Mouse (Mus musculus): ENCODE data around the gene Efs. TPM values are rescaled to one million over a fixed set of nuclear protein-coding genes. Genes with fewer than 3 reads are reported as not detected.
A peak's percentile ranks its signal among the peaks of the same experiment; 100 is the strongest.

Efs gene
- polyA plus RNA-seq, 1 experiment from 2014 or later, result 32.1 TPM

DNA sequence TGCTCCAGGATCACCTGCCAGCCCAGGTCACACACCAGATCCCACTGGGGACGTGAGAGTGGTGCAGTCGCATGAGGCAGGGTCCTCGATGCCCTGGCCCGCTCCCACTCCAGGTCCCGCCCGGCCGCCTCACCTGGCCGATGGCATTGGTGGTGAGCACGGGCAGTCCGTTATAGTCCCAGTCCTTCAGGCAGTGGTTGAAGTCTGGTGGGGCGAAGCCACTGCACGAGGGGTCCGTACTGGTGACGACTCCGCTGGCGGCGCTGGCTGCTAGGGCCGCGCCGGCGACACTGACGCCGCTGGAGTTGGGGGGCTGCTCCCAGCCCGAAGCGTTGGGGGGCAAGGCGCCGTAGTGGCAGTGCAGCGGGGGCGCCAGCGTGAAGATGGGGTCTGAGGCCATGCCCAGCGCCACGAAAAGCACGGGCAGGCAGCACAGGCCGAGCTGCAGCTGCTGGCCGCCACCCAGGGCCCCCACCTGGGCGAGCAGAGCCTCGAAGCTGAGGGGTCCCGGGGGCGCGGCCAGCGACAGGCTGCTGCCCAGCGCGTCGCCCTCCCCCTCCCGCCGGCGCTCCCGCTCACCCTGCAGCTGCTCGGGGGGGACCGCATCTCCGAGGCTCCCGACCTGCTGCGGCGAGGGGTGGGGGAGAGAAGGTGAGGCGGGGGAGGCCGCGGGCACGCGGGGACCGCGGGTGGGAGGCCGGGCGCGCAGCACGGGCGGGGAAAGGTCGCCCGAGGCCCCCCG lies 13.6 kb downstream of the Efs start:
- Histone ChIP-seq H3K4me1 (peaks cover 34% of the 10 kb centered on the region), H3K27ac (peak overlapping the region; percentile 84), H3K9ac (peak overlapping the region; percentile 91), H3K4me3 (replicated peaks) (peak overlapping the region; percentile 92), H3K9me3 (replicated peaks) (no peaks in the 10 kb centered on the region), H3K27me3 (no peaks in the 10 kb centered on the region), H3K4me2 (peak overlapping the region; percentile 97), H3K36me3 (peaks cover 51% of the 10 kb centered on the region)
- WGBS, result 2% methylated on average over 55 of the region's 69 CpGs
- peak; percentile 61 for ATAC-seq (replicated peaks; ENCODE audit: low FRiP score)

DNA sequence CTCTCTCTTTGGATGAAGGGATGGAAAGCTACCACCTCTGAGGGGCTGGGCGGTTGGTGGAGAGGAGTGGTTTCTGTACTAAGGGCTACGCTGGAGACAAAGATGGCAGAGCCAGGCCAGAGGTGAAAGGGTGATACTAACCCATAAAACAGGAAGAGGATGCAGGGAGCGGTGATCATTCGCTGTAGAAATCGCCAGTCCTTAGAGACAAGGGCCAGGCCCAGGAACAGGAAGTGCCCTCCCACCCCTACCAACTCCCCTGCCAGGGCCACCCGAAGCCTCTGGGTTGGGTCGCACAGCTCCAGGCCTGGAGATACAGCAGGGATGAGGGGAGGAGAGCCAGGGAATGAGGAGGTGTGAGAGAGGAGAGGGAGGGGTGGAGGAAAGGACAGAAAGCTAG lies 17.2 kb downstream of the Efs start:
- H3K36me3 ChIP-seq, result peaks cover 63% of the 10 kb centered on the region
- H3K27ac ChIP-seq, result no peak overlapping the region
- H3K4me2 ChIP-seq, result no peak overlapping the region
- H3K4me1 ChIP-seq, result peaks cover 33% of the 10 kb centered on the region
- H3K9ac ChIP-seq, result no peak overlapping the region
- WGBS, result 66% methylated on average over 7 of the region's 7 CpGs
- no peaks in the 10 kb centered on the region for H3K27me3 ChIP-seq
- no peaks in the 10 kb centered on the region for H3K9me3 ChIP-seq (replicated peaks)
- no peak overlapping the region for H3K4me3 ChIP-seq (replicated peaks)
- ATAC-seq (replicated peaks; ENCODE audit: low FRiP score), result no peak

DNA sequence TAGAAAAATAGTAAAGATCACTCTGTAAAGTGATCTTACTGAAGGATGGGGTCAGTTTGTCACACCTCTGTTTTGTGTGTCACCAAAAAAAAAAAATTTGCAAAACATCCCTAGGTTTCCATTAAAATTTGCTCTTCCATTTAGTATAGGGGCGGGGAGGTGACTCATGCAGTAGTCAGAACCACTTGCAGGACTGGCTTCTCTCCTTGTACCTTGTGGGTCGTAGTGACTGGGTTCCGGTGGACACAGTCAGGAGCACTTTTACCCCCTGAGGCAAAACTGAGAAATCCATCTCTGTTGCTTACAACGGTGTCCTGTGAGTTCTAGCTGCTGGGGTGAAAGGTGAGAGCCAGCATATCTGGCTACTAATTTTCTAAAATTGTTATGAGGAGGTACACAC lies 22.3 kb downstream of the Efs start:
- Histone ChIP-seq H3K27me3 (no peaks in the 10 kb centered on the region), H3K36me3 (peaks cover 54% of the 10 kb centered on the region), H3K9me3 (replicated peaks) (no peaks in the 10 kb centered on the region), H3K4me3 (replicated peaks) (no peak overlapping the region), H3K4me1 (peaks cover 8% of the 10 kb centered on the region; the same call in 1 of the 2 replicates), H3K27ac (no peak overlapping the region), H3K9ac (no peak overlapping the region), H3K4me2 (no peak overlapping the region)
- WGBS, result 88% methylated on average over 4 of the region's 4 CpGs
- no peak for ATAC-seq (replicated peaks; ENCODE audit: low FRiP score)

DNA sequence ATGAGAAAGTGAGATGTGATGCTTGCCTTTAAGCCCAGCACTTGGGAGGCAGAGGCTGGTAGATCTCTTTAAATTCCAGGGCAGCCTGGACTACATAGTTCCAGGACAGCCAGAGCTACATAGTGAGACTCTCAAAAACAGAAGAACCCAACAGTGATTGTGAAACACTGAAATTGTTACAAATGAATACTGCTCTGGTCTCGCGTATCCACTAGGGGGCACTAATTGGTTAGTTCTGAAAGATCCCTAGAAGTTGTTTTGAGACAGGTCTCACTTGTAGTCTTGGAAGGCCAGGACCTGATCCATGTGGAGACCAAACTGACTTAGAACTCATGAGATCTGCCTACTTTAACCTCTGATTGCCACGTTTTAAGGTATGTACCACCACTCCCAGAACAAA lies 25.5 kb downstream of the Efs start:
- Histone ChIP-seq H3K27me3 (no peaks in the 10 kb centered on the region), H3K27ac (peak overlapping the region; percentile 33; the same call in 1 of the 2 replicates), H3K4me3 (replicated peaks) (no peak overlapping the region), H3K9ac (no peak overlapping the region), H3K4me2 (no peak overlapping the region), H3K36me3 (peaks cover 54% of the 10 kb centered on the region), H3K9me3 (replicated peaks) (no peaks in the 10 kb centered on the region), H3K4me1 (peaks cover 32% of the 10 kb centered on the region)
- 0% methylated on average over 3 of the region's 3 CpGs for WGBS
- peak; percentile 65; the same call in 1 of the 2 replicates for ATAC-seq (replicated peaks; ENCODE audit: low FRiP score)

DNA sequence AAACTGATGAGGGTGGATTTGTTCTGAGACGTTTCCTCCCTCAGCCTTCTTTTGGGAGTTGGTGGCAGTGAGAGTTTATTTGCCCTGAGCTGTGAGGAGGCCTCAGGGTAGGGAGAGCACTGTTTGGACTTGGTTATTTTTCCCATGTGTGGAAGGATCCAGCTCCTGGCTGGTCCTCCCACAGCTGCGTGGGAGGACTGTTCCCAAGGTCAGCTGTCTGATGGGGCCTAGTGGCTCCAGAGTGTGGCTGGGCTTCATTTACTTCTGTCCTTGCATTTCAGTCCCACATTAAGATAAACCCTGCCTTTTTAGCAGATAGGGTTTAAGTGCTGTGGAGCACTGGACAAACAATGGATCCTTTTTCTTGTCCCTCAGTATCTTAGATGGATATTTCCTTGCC lies 28.5 kb downstream of the Efs start:
- Histone ChIP-seq H3K9ac (no peak overlapping the region), H3K27me3 (no peaks in the 10 kb centered on the region), H3K4me3 (replicated peaks) (0 out of 2 replicates have a peak overlapping the region, but pooled peaks have one; percentile 1), H3K4me1 (peaks cover 38% of the 10 kb centered on the region), H3K9me3 (replicated peaks) (no peaks in the 10 kb centered on the region), H3K27ac (peak overlapping the region; percentile 69), H3K4me2 (no peak overlapping the region), H3K36me3 (peaks cover 42% of the 10 kb centered on the region)
- ATAC-seq (replicated peaks; ENCODE audit: low FRiP score), result no peak
- WGBS, result 25% methylated on average over 2 of the region's 2 CpGs

DNA sequence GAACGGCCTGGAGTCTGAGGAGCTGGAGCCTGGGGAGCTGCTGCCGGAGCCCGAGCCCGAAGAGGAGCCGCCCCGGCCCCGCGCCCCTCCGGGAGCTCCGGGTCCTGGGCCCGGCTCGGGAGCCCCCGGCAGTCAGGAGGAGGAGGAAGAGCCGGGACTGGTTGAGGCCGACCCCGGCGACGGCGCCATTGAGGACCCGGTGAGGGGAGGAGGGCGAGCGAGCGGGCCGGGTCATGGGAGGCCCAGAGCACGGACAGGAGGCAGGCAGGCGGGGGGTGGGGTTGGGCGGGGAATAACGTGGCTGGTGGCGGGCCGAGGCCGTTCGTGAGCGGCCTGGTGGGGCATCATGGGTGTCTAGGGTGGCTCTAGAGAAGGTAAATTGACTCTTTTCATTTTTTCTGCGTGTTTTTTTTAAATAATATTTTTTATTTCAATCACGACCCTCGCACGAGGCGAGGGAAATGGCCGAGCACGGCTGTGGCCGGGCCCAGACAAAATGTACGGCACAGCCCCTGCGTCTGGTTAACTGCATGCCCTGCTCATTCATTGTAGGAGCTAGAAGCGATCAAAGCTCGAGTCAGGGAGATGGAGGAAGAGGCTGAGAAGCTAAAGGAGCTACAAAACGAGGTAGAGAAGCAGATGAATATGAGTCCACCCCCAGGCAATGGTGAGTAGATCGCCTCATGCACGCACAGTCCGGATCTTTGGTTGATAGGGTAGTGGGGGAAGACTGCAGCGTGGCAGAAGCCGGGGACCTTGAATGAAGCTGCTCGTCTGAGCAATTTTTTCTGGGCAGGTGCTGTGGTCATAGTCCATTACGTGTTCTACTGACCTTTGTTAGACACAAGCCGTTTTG lies 31.4 kb downstream of the Efs start:
- peaks cover 38% of the 10 kb centered on the region for H3K4me1 ChIP-seq
- peak overlapping the region; percentile 66 for H3K4me2 ChIP-seq
- no peaks in the 10 kb centered on the region for H3K9me3 ChIP-seq (replicated peaks)
- H3K36me3 ChIP-seq, result peaks cover 42% of the 10 kb centered on the region
- H3K27ac ChIP-seq, result peak overlapping the region; percentile 96
- peak; percentile 72 for ATAC-seq (replicated peaks; ENCODE audit: low FRiP score)
- H3K9ac ChIP-seq, result peak overlapping the region; percentile 100
- peak overlapping the region; percentile 91 for H3K4me3 ChIP-seq (replicated peaks)
- no peaks in the 10 kb centered on the region for H3K27me3 ChIP-seq
- under 1% methylated on average over 53 of the region's 54 CpGs for WGBS

DNA sequence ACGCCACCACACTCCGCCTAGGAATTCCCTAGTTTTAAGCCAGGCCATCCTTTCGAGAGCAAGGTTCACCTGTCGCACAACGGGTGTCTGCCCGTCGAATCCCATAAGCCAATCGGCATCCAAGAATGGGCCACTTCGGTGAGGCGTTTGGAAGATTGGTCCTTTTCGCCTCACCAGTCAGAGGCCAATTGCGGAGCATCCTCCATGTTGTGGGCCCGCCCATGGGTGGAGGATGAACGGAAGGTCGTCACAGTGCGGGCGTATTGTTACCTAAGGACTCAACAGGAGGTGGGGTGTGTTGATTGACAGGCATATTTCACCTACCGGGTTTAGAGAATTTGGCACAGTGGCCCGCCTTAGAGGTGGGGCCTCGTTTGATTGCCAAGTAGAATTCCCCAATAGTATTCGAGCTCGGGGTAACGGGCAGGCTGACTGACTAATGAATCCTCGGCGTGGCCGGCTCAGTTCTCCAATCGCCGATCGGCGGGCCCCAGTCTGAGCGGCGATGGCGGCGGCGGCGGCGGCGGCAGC lies 32.2 kb downstream of the Efs start:
- H3K36me3 ChIP-seq, result peaks cover 34% of the 10 kb centered on the region
- H3K4me2 ChIP-seq, result peak overlapping the region; percentile 66
- no peaks in the 10 kb centered on the region for H3K9me3 ChIP-seq (replicated peaks)
- H3K9ac ChIP-seq, result peak overlapping the region; percentile 100
- peak overlapping the region; percentile 96 for H3K27ac ChIP-seq
- H3K27me3 ChIP-seq, result no peaks in the 10 kb centered on the region
- peaks cover 35% of the 10 kb centered on the region for H3K4me1 ChIP-seq
- ATAC-seq (replicated peaks; ENCODE audit: low FRiP score), result peak; percentile 98
- under 1% methylated on average over 38 of the region's 38 CpGs for WGBS
- peak overlapping the region; percentile 91 for H3K4me3 ChIP-seq (replicated peaks)

DNA sequence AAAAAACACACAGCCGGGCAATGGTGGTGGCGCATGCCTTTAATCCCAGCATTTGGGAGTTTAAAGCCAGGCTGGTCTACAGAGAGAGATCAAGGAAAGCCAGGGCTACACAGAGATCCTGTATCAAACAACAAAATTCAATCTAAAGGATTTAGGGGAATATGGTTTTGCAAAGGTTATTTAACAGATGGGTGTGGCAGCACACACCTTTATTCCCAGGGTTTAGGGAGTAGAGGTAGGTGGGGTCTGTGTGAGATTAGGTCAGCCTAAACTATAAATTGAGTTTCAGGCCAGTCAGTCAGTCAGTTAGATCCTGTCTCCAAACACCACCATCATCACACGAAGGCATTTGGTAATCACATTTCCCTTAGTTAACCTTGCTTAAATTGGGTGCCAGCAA lies 33.7 kb downstream of the Efs start, which contains the start of gene Pabpn1:
Gene Pabpn1 (plus strand): TSS at position 301 of the 400 bp plus-strand sequence.
- Histone ChIP-seq H3K9me3 (replicated peaks) (no peaks in the 10 kb centered on the region), H3K36me3 (peaks cover 22% of the 10 kb centered on the region), H3K4me1 (peaks cover 24% of the 10 kb centered on the region), H3K4me3 (replicated peaks) (peak within 1 kb of the TSS; percentile 91), H3K9ac (peak within 1 kb of the TSS; percentile 23), H3K4me2 (peak within 1 kb of the TSS; percentile 58), H3K27me3 (no peaks in the 10 kb centered on the region), H3K27ac (peak within 1 kb of the TSS; percentile 87)
- no peak for ATAC-seq (replicated peaks; ENCODE audit: low FRiP score)
- 89% methylated on average over 3 of the region's 3 CpGs for WGBS

DNA sequence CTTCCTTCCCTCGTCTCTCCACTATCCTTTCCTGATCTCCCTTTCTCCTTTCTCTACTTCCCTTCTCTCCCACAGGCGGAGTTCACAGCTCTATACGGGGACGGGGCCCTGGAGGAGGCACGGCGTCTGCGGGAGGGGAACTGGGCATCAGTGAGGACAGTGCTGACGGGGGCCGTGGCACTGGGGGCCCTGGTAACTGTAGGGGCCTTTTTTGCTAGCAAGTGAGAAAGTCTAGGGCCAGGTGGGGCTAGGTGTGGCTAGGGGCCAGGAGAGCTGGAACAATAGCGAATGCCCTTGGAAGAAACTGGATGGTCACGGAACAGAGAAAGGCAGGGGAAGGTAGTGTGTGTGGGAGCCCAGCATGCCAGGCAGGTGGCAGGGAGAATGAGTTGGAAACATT lies 40.6 kb downstream of the Efs start:
- ATAC-seq (replicated peaks; ENCODE audit: low FRiP score), result no peak

DNA sequence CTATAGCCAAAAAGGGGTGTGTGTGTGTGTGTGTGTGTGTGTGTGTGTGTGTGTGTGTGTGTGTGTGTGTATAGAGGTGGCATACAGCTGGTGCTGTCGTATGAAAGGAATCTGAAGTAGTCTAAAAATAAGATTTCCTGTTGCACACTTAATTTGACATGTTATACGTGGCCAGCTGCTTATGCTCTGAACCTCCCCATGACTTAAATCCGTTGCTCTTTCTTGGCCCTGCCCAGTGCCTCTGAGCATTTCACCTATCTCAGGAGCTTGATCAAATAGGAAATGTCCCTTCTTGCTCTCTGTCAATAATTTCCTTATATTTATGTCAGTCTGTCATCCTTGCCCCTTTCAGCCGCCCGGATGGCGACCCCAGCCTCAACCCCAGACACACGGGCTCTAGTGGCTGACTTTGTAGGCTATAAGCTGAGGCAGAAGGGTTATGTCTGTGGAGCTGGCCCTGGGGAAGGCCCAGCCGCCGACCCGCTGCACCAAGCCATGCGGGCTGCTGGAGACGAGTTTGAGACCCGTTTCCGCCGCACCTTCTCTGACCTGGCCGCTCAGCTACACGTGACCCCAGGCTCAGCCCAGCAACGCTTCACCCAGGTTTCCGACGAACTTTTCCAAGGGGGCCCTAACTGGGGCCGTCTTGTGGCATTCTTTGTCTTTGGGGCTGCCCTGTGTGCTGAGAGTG lies 41.8 kb downstream of the Efs start:
- Histone ChIP-seq H3K9ac (peak overlapping the region; percentile 71), H3K27ac (peak overlapping the region; percentile 96), H3K36me3 (peaks cover 25% of the 10 kb centered on the region), H3K4me2 (peak overlapping the region; percentile 82), H3K4me3 (replicated peaks) (peak overlapping the region; percentile 56), H3K9me3 (replicated peaks) (no peaks in the 10 kb centered on the region), H3K27me3 (no peaks in the 10 kb centered on the region), H3K4me1 (peaks cover 25% of the 10 kb centered on the region)
- 12% methylated on average over 21 of the region's 21 CpGs for WGBS
- ATAC-seq (replicated peaks; ENCODE audit: low FRiP score), result peak; percentile 16

More for the DNA sequence above, 40.6 kb downstream of the Efs start:
- Histone ChIP-seq H3K27ac (no peak overlapping the region), H3K4me3 (replicated peaks) (peak overlapping the region; percentile 56), H3K4me2 (peak overlapping the region; percentile 82), H3K9me3 (replicated peaks) (no peaks in the 10 kb centered on the region), H3K36me3 (peaks cover 25% of the 10 kb centered on the region), H3K27me3 (no peaks in the 10 kb centered on the region), H3K9ac (no peak overlapping the region), H3K4me1 (peaks cover 25% of the 10 kb centered on the region)
- WGBS, result 89% methylated on average over 11 of the region's 11 CpGs

DNA sequence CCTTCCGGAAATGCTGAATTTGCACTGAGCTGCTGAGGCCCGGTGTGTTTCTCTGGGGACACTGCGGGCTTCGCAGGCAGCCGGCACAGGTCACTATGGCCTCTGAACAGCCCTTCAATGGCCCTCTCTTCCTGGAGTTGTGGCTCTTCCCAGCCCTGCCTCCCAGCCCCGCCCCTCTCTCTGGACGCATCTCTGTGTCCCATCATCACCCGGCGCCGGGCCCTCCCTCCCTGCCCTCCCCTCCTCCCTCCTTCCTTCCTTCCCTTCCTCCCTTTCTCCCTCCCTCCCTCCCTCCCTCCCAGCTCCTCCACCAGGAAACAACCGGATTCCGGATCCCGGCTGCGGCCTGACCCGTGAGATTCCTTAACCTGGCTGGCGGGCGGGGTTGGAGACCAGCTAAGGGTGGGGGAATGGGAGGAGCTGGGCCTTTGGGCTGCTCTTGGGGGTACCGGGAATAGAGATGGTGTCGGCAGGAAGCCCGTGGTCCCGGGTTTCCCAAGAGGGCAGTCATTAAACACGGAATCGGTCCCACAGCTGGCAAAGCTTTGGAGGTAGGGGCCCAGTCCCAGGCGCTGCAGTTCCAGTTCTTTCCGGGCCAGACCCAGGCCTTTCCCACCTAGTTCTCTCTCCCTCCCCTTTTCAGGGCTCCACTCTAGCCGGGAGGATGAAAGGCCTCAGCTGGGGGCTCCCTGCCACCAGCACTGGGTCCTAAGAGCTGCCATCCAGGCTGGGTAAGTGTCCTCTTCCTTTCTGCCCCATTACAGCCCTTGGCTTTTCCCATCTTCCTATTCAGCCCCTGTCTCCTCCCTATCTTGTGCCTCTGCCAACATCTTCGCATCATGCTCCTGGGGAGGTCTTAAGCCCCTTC lies 42.5 kb downstream of the Efs start, which contains the start of the genes Bcl2l2 and Gm20521:
Gene Bcl2l2 (plus strand): TSS at position 224 of the 868 bp plus-strand sequence.
Gene Gm20521 (plus strand): TSS at position 288 of the 868 bp plus-strand sequence.
- WGBS, result under 1% methylated on average over 27 of the region's 27 CpGs
- peak within 1 kb of the TSS; percentile 71 for H3K9ac ChIP-seq

More for the DNA sequence above, 42.5 kb downstream of the Efs start, which contains the start of the genes Bcl2l2 and Gm20521:
- Histone ChIP-seq H3K9me3 (replicated peaks) (no peaks in the 10 kb centered on the region), H3K27ac (peak within 1 kb of the TSS; percentile 96), H3K4me3 (replicated peaks) (peak within 1 kb of the TSS; percentile 56), H3K27me3 (peaks cover under 1% of the 10 kb centered on the region; the same call in 1 of the 2 replicates), H3K36me3 (peaks cover 25% of the 10 kb centered on the region), H3K4me2 (peak within 1 kb of the TSS; percentile 82), H3K4me1 (peaks cover 25% of the 10 kb centered on the region)
- ATAC-seq (replicated peaks; ENCODE audit: low FRiP score), result peak; percentile 91

Measured in kidney, embryonic 15.5 days (tissue).